Mouse (Mus musculus) testis, adult 2 months (tissue): ENCODE data around the gene Gm10912. TPM values are rescaled to one million over a fixed set of nuclear protein-coding genes. Genes with fewer than 3 reads are reported as not detected.

Source experiments
- H3K27ac ChIP-seq: fragments of 200-500 bp; 2 replicates; pipeline ENCODE4 v1.5.1; 2012; ENCODE audit warnings: low read depth, low read length; ENCODE audit not compliant: control insufficient read depth, insufficient read depth
- H3K27me3 ChIP-seq: fragments of 200-500 bp; 2 replicates; pipeline ENCODE4 v1.6.1; 2012; ENCODE audit warnings: mild to moderate bottlenecking, low read length, moderate library complexity; ENCODE audit not compliant: control insufficient read depth, insufficient read depth
- H3K36me3 ChIP-seq: fragments of 200-500 bp; 2 replicates; pipeline ENCODE4 v1.6.1; 2012; ENCODE audit warnings: mild to moderate bottlenecking, low read length; ENCODE audit not compliant: control insufficient read depth, insufficient read depth
- H3K4me1 ChIP-seq: fragments of 200-500 bp; 2 replicates; pipeline ENCODE4 v1.6.1; 2012; ENCODE audit warnings: low read length; ENCODE audit not compliant: control insufficient read depth, insufficient read depth
- H3K4me3 ChIP-seq: fragments of 200-500 bp; 2 replicates; pipeline ENCODE4 v1.5.1; 2012; ENCODE audit warnings: low read depth, mild to moderate bottlenecking, low read length, moderate library complexity, mixed read lengths; ENCODE audit not compliant: control insufficient read depth
- CTCF ChIP-seq: fragments of 200-500 bp; IDR thresholded peaks from 2 replicates; pipeline ENCODE4 v1.5.1; 2012; ENCODE audit warnings: low read depth, mild to moderate bottlenecking, inconsistent platforms, low read length, moderate library complexity; ENCODE audit not compliant: control insufficient read depth, insufficient read depth, insufficient replicate concordance
- POLR2A ChIP-seq: fragments of 200-500 bp; IDR thresholded peaks from 2 replicates; pipeline ENCODE4 v1.6.1; 2012; ENCODE audit warnings: low read depth, mild to moderate bottlenecking, inconsistent platforms, low read length, moderate library complexity; ENCODE audit not compliant: control insufficient read depth
- polyA plus RNA-seq: library from polyadenylated mRNA; depleted of rRNA; stranded (reverse); fragments of >200 nt; gene quantifications from 2 replicates; pipeline ENCODE4 v1.2.3, GENCODE M21; 2012

Gm10912 gene
- polyA plus RNA-seq, 1 experiment: 0.90 TPM

DNA sequence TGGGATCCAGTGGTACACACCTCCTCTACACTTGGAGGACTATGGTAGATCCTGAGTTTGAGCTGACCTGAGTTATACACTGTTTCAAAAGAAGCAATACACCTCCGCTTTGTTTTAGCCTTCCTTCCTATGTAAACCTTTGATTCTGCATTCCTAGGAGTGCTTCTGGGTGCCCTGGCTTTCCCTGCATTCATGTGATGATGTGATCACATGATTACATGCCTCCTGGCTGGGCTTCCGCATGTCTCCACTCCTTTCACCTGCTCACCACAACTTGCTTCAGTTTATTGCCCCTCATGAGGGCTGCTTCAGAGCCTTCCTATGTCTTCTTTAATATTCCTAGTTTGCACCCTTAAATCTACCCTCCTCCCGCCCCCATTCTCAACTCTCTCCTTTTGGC is 33.6 kb upstream of the Gm10912 start:
- no peak for TF ChIP-seq CTCF
- no peaks in the 10 kb centered on the region for H3K27me3 ChIP-seq
- H3K36me3 ChIP-seq: peaks cover 6% of the 10 kb centered on the region
- H3K27ac ChIP-seq: no peak overlapping the region
- no peak overlapping the region for H3K4me3 ChIP-seq
- H3K4me1 ChIP-seq: peaks cover 7% of the 10 kb centered on the region

GRCm38 (mm10) chr2:104034832-104035472 is 30.7 kb upstream of the Gm10912 start:
- H3K36me3 ChIP-seq: peaks cover 5% of the 10 kb centered on the region
- H3K27ac ChIP-seq: no peak overlapping the region
- H3K4me3 ChIP-seq: no peak overlapping the region
- TF ChIP-seq CTCF: peak; percentile 45; the same call in 1 of the 2 replicates
- TF ChIP-seq POLR2A: no peak
- H3K4me1 ChIP-seq: no peaks in the 10 kb centered on the region
- no peaks in the 10 kb centered on the region for H3K27me3 ChIP-seq

- no peak overlapping the region for H3K4me3 ChIP-seq
- H3K36me3 ChIP-seq: peaks cover 5% of the 10 kb centered on the region
- H3K27me3 ChIP-seq: no peaks in the 10 kb centered on the region
- TF ChIP-seq CTCF (no peak), POLR2A (no peak)
- no peaks in the 10 kb centered on the region for H3K4me1 ChIP-seq
- H3K27ac ChIP-seq: no peak overlapping the region
These were observed 30.0 kb upstream of the Gm10912 start for GRCm38 (mm10) chr2:104035595-104035994.

DNA sequence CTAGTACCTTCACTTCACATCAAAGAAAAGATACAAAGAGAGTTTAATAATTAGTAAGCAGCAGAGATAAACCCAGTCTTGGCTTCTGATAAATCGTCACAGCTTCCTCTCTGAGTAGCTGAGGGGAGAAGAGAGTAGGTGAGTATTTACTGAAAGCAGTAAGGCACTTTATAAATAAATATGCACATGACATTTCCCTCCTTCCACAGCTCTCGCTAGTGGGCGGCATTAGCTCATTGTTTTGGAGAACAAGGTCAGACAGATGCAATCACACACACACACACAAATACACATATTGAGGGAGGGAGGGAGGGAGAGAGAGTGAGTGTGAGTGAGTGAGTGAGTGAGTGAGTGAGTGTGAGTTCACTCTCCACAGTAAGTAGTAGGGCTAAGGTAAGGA is 29.3 kb upstream of the Gm10912 start:
- Histone ChIP-seq H3K27ac (no peak overlapping the region), H3K36me3 (peaks cover 5% of the 10 kb centered on the region), H3K4me3 (no peak overlapping the region), H3K27me3 (no peaks in the 10 kb centered on the region), H3K4me1 (no peaks in the 10 kb centered on the region)
- no peak for TF ChIP-seq POLR2A
- TF ChIP-seq CTCF: no peak

- Histone ChIP-seq H3K4me3 (no peak overlapping the region), H3K27me3 (no peaks in the 10 kb centered on the region), H3K27ac (no peak overlapping the region), H3K36me3 (peaks cover 5% of the 10 kb centered on the region), H3K4me1 (no peaks in the 10 kb centered on the region)
- TF ChIP-seq POLR2A: no peak
- no peak for TF ChIP-seq CTCF
These were observed 27.4 kb upstream of the Gm10912 start for GRCm38 (mm10) chr2:104038236-104038635.

DNA sequence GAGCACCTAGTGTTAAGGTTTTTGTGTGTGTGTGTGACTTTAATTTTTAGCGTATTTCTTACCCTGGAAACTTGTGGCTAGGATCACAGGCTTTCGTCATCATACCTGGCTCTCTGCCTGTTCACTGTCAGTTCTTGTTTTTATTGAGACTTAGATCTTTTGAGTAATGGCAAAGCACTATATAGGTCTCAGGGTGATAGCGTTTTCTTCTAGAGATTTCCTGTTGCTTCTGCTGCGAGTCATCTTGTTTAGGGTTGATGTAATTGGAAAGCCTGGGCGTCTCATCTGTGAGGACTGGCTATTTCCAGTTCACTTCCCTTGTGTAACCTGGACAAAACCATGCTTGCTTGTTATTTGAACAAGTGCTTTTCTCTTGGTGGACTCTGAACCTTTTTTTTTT is 24.0 kb upstream of the Gm10912 start:
- no peak overlapping the region for H3K27ac ChIP-seq
- no peak for TF ChIP-seq POLR2A
- TF ChIP-seq CTCF: no peak
- 0 out of 2 replicates have a peak, but pooled peaks cover 2% of the 10 kb centered on the region for H3K4me1 ChIP-seq
- peaks cover 2% of the 10 kb centered on the region for H3K36me3 ChIP-seq
- no peak overlapping the region for H3K4me3 ChIP-seq
- no peaks in the 10 kb centered on the region for H3K27me3 ChIP-seq

DNA sequence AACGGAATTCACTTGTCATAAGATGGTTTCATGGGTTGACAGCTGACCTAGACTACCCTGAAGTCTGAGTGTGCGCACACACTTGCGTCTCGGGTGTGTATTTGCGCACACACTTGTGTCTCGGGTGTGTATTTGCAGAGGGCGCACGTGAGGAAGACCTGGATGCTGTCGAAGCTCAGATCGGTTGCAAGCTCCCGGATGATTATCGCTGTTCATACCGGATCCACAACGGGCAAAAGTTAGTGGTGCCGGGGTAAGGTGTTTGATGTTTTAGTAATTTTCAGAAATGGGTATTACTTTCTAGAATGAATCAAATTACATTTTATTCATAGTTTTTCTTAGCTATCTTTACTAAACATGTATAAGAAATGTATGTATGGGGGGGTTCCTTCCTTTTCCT is 22.9 kb upstream of the Gm10912 start:
- peaks cover 2% of the 10 kb centered on the region for H3K36me3 ChIP-seq
- H3K4me3 ChIP-seq: no peak overlapping the region
- H3K4me1 ChIP-seq: 0 out of 2 replicates have a peak, but pooled peaks cover 2% of the 10 kb centered on the region
- no peak overlapping the region for H3K27ac ChIP-seq
- no peaks in the 10 kb centered on the region for H3K27me3 ChIP-seq
- TF ChIP-seq POLR2A (no peak), CTCF (no peak)
